Mouse (Mus musculus) MEL (cell line): ENCODE data around the gene Nrxn3. TPM values are rescaled to one million over a fixed set of nuclear protein-coding genes. Genes with fewer than 3 reads are reported as not detected.

Source experiments
- DNase-seq: peaks from one replicate; pipeline ENCODE4 v3.0.0; 2011; ENCODE audit warnings: low read depth, low spot score
- H3K27ac ChIP-seq: 2 replicates; pipeline ENCODE4 v1.5.1; 2012; ENCODE audit warnings: low read depth, mild to moderate bottlenecking, control low read depth, low read length, moderate library complexity; ENCODE audit not compliant: control insufficient read depth
- H3K27me3 ChIP-seq, 2 experiments: fragments of 150-350 bp in 1 of 2; sonication (generic) in 1 of 2; 2 replicates each; pipeline ENCODE4 v1.6.1; 2012; ENCODE audit warnings: low read length in 2 of 2, mild to moderate bottlenecking in 2 of 2, improper control_type of control experiment in 1 of 2, moderate library complexity in 1 of 2; ENCODE audit not compliant: insufficient read depth in 2 of 2, control insufficient read depth in 1 of 2
- H3K36me3 ChIP-seq, 2 experiments: 2 replicates each; pipeline ENCODE4 v1.6.1; 2012 to 2014; ENCODE audit warnings: low read length in 2 of 2, improper control_type of control experiment in 1 of 2, inconsistent platforms in 1 of 2, mild to moderate bottlenecking in 1 of 2; ENCODE audit not compliant: insufficient read depth in 2 of 2, control insufficient read depth in 1 of 2
- H3K4me1 ChIP-seq, 2 experiments: fragments of 150-350 bp in 1 of 2; sonication (generic) in 1 of 2; 2 replicates each; pipeline ENCODE4 v1.6.1; 2012; ENCODE audit warnings: low read length in 2 of 2, improper control_type of control experiment in 1 of 2, mild to moderate bottlenecking in 1 of 2; ENCODE audit not compliant: insufficient read depth in 2 of 2, control insufficient read depth in 1 of 2
- H3K4me3 ChIP-seq, 2 experiments: fragments of 150-350 bp in 1 of 2; sonication (generic) in 1 of 2; 2 replicates each; pipeline ENCODE4 v1.5.1; 2012; ENCODE audit warnings: low read depth in 2 of 2, low read length in 2 of 2, mild to moderate bottlenecking in 2 of 2, moderate library complexity in 2 of 2, control low read depth in 1 of 2, improper control_type of control experiment in 1 of 2; ENCODE audit not compliant: control insufficient read depth in 1 of 2, insufficient read depth in 1 of 2
- H3K79me2 ChIP-seq: 2 replicates; pipeline ENCODE4 v1.6.1; 2012; ENCODE audit warnings: mild to moderate bottlenecking, low read length, moderate library complexity; ENCODE audit not compliant: control insufficient read depth, poor library complexity, insufficient read depth
- H3K9ac ChIP-seq: 2 replicates; pipeline ENCODE4 v1.6.1; 2012; ENCODE audit warnings: low read depth, mild to moderate bottlenecking, control low read depth, low read length, moderate library complexity; ENCODE audit not compliant: control insufficient read depth, poor library complexity, severe bottlenecking
- H3K9me3 ChIP-seq: fragments of 150-350 bp; sonication (generic); replicated peaks from 2 replicates; pipeline ENCODE4 v1.6.1; 2012; ENCODE audit warnings: mild to moderate bottlenecking, low read length, improper control_type of control experiment, moderate library complexity; ENCODE audit not compliant: insufficient read depth
- BHLHE40 ChIP-seq: IDR thresholded peaks from 2 replicates; pipeline ENCODE4 v1.6.1; 2012; ENCODE audit warnings: low read depth, mild to moderate bottlenecking, inconsistent platforms, low read length, improper control_type of control experiment, borderline replicate concordance
- CHD2 ChIP-seq: IDR thresholded peaks from 2 replicates; pipeline ENCODE4 v1.6.1; 2011; ENCODE audit warnings: low read length, improper control_type of control experiment
- E2F4 ChIP-seq: IDR thresholded peaks from 2 replicates; pipeline ENCODE4 v1.6.1; 2011; ENCODE audit warnings: low read depth, low read length, improper control_type of control experiment, borderline replicate concordance
- EP300 ChIP-seq, 2 experiments: IDR thresholded peaks; 2 replicates each; pipeline ENCODE4 v1.6.1; 2011; ENCODE audit warnings: improper control_type of control experiment in 2 of 2, low read length in 2 of 2, low read depth in 1 of 2, mild to moderate bottlenecking in 1 of 2
- ETS1 ChIP-seq: IDR thresholded peaks from 2 replicates; pipeline ENCODE4 v1.6.1; 2012; ENCODE audit warnings: low read depth, mild to moderate bottlenecking, inconsistent platforms, low read length, improper control_type of control experiment, moderate library complexity
- MAFK ChIP-seq: IDR thresholded peaks from 2 replicates; pipeline ENCODE4 v1.6.1; 2011; ENCODE audit warnings: low read depth, mild to moderate bottlenecking, low read length, improper control_type of control experiment, borderline replicate concordance
- MAX ChIP-seq: IDR thresholded peaks from 2 replicates; pipeline ENCODE4 v1.6.1; 2011; ENCODE audit warnings: low read length, improper control_type of control experiment
- MEF2A ChIP-seq: IDR thresholded peaks from 2 replicates; pipeline ENCODE4 v1.6.1; 2014; ENCODE audit warnings: low read depth, mild to moderate bottlenecking, inconsistent platforms, low read length, improper control_type of control experiment; ENCODE audit not compliant: poor library complexity, insufficient replicate concordance, severe bottlenecking; ENCODE audit errors: extremely low read depth
- MYB ChIP-seq: IDR thresholded peaks from 2 replicates; pipeline ENCODE4 v1.6.1; 2011; ENCODE audit warnings: mild to moderate bottlenecking, low read depth, low read length, improper control_type of control experiment
- MYC ChIP-seq: IDR thresholded peaks from 2 replicates; pipeline ENCODE4 v1.6.1; 2011; ENCODE audit warnings: low read depth, mild to moderate bottlenecking, low read length, improper control_type of control experiment, moderate library complexity
- NELFE ChIP-seq: IDR thresholded peaks from 2 replicates; pipeline ENCODE4 v1.6.1; 2011; ENCODE audit warnings: low read depth, low read length, improper control_type of control experiment
- NRF1 ChIP-seq: IDR thresholded peaks from 2 replicates; pipeline ENCODE4 v1.6.1; 2014; ENCODE audit warnings: low read depth, mild to moderate bottlenecking, inconsistent platforms, low read length, improper control_type of control experiment, moderate library complexity; ENCODE audit not compliant: poor library complexity, insufficient read depth, severe bottlenecking
- POLR2AphosphoS5 ChIP-seq: IDR thresholded peaks from 2 replicates; pipeline ENCODE4 v1.6.1; 2012; ENCODE audit warnings: low read depth, borderline replicate concordance, mild to moderate bottlenecking, inconsistent platforms, low read length, moderate library complexity, mixed read lengths
- SMC3 ChIP-seq: IDR thresholded peaks from 2 replicates; pipeline ENCODE4 v1.6.1; 2011; ENCODE audit warnings: low read depth, low read length, improper control_type of control experiment
- TBP ChIP-seq: IDR thresholded peaks from 2 replicates; pipeline ENCODE4 v1.8.0; 2011; ENCODE audit warnings: low read depth, low read length, improper control_type of control experiment
- USF1 ChIP-seq: IDR thresholded peaks from 2 replicates; pipeline ENCODE4 v1.6.1; 2014; ENCODE audit warnings: low read depth, mild to moderate bottlenecking, inconsistent platforms, low read length, improper control_type of control experiment, moderate library complexity
- USF2 ChIP-seq, 2 experiments: IDR thresholded peaks; 2 replicates each; pipeline ENCODE4 v1.6.1; 2011 to 2012; ENCODE audit warnings: improper control_type of control experiment in 2 of 2, low read length in 2 of 2, borderline replicate concordance in 1 of 2, inconsistent platforms in 1 of 2, low read depth in 1 of 2, mild to moderate bottlenecking in 1 of 2; ENCODE audit not compliant: insufficient read depth in 1 of 2
- ZC3H11A ChIP-seq: IDR thresholded peaks from 2 replicates; pipeline ENCODE4 v1.6.1; 2012; ENCODE audit warnings: low read depth, mild to moderate bottlenecking, inconsistent platforms, low read length, improper control_type of control experiment
- ZKSCAN1 ChIP-seq: IDR thresholded peaks from 2 replicates; pipeline ENCODE4 v1.6.1; 2012; ENCODE audit warnings: low read depth, mild to moderate bottlenecking, inconsistent platforms, low read length, improper control_type of control experiment, moderate library complexity
- ZMIZ1 ChIP-seq: IDR thresholded peaks from 2 replicates; pipeline ENCODE4 v1.6.1; 2012; ENCODE audit warnings: low read depth, mild to moderate bottlenecking, inconsistent platforms, low read length, improper control_type of control experiment, moderate library complexity
- ZNF384 ChIP-seq: IDR thresholded peaks from 2 replicates; pipeline ENCODE4 v1.6.1; 2012; ENCODE audit warnings: low read depth, mild to moderate bottlenecking, inconsistent platforms, low read length, improper control_type of control experiment
- polyA plus RNA-seq, 2 experiments: library from polyadenylated mRNA; stranded (reverse) in 1 of 2; unstranded in 1 of 2; fragments of >175 nt in 1 of 2; fragments of >200 nt in 1 of 2; gene quantifications; 2 replicates each; pipeline versions ENCODE4 v1.2.1 to v1.2.4; 2012; ENCODE audit warnings: low replicate concordance in 2 of 2, low read depth in 1 of 2; ENCODE audit not compliant: insufficient read length in 2 of 2, insufficient read depth in 1 of 2, missing spikeins in 1 of 2
- total RNA-seq: library from RNA; depleted of rRNA; stranded (reverse); fragments of 300-350 nt; gene quantifications from 2 replicates; pipeline ENCODE4 v1.2.3, GENCODE M21; 2012

Nrxn3 gene
- total and polyA plus RNA-seq, 3 experiments, result not detected

- no peak overlapping the region for H3K27ac ChIP-seq
- H3K4me3 ChIP-seq, result no peak overlapping the region
- H3K27me3 ChIP-seq, result no peaks in the 10 kb centered on the region
- H3K9me3 ChIP-seq, result no peaks in the 10 kb centered on the region
- H3K4me1 ChIP-seq, result no peaks in the 10 kb centered on the region
- H3K9ac ChIP-seq, result no peak overlapping the region
- H3K79me2 ChIP-seq, result no peaks in the 10 kb centered on the region
- no peak for DNase-seq
- no peaks in the 10 kb centered on the region for H3K36me3 ChIP-seq
- TF ChIP-seq ZMIZ1, result no peak
- TF ChIP-seq MYB, result no peak
- no peak for TF ChIP-seq MAX
- no peak for TF ChIP-seq ZC3H11A
- no peak for TF ChIP-seq NRF1
- no peak for TF ChIP-seq ZKSCAN1
- TF ChIP-seq NELFE, result no peak
- TF ChIP-seq E2F4, result no peak
- TF ChIP-seq MEF2A, result no peak
- TF ChIP-seq USF1, result no peak
- TF ChIP-seq MAFK, result no peak
- no peak for TF ChIP-seq USF2 (IDR thresholded peaks at IDR 0.05; ENCODE audit: borderline replicate concordance in 1 of 2, insufficient read depth in 1 of 2, low read depth in 1 of 2, low read length in 2 of 2)
- no peak for TF ChIP-seq EP300 (IDR thresholded peaks at IDR 0.05; ENCODE audit: low read depth in 1 of 2, low read length in 2 of 2)
- no peak for TF ChIP-seq ETS1
- no peak for TF ChIP-seq MYC
- no peak for TF ChIP-seq BHLHE40
- TF ChIP-seq SMC3, result no peak
- no peak for TF ChIP-seq CHD2
- no peak for TF ChIP-seq TBP
- TF ChIP-seq ZNF384, result no peak
- TF ChIP-seq, all 39 proteins: peak for 0
Measured at GRCm38 (mm10) chr12:89812550-89813207, 1090.0 kb downstream of the Nrxn3 start.

DNA sequence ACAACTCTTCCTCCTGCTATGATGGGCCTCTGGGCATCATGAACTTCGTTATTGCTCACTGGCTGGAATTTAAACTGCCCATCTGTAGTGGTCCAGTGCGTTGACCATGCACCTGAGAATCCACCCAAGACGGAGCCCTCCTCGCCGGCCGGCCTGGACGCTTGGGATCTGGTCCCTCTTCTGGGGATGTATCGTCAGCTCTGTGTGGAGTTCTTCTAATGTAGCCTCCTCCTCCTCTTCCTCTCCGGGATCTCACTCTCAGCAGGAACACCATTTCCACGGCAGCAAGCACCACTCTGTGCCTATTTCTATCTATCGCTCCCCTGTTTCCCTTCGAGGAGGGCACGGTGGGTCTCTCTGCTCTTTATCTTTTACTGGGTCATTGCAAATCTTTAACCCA lies 1090.6 kb downstream of the Nrxn3 start:
- Histone ChIP-seq H3K36me3 (no peaks in the 10 kb centered on the region), H3K27ac (no peak overlapping the region), H3K4me3 (no peak overlapping the region), H3K27me3 (no peaks in the 10 kb centered on the region), H3K9ac (no peak overlapping the region), H3K79me2 (no peaks in the 10 kb centered on the region), H3K9me3 (no peaks in the 10 kb centered on the region), H3K4me1 (no peaks in the 10 kb centered on the region)
- TF ChIP-seq POLR2AphosphoS5, result no peak
- no peak for DNase-seq
